Mouse (Mus musculus) CH12.LX (cell line): ENCODE measurements around the gene Gprc6a. TPM values are rescaled to one million over a fixed set of nuclear protein-coding genes. Genes with fewer than 3 reads are reported as not detected.
A peak's percentile ranks its signal among the peaks of the same experiment; 100 is the strongest.

Source experiments
- DNase-seq: peaks from one replicate; pipeline ENCODE4 v3.0.0-alpha.2; 2013; ENCODE audit errors: extremely low read depth
- H3K27ac ChIP-seq: 2 replicates; pipeline ENCODE4 v1.5.1; 2012; ENCODE audit warnings: low read depth, mild to moderate bottlenecking, control low read depth, moderate library complexity; ENCODE audit not compliant: insufficient read depth
- H3K27me3 ChIP-seq: replicated peaks from 2 replicates; pipeline ENCODE3; 2012; ENCODE audit warnings: inconsistent platforms
- H3K36me3 ChIP-seq, 2 experiments: replicated peaks in 1 of 2; 2 replicates each; pipeline versions ENCODE3 to v1.6.1; 2012; ENCODE audit warnings: inconsistent platforms in 1 of 2, low read length in 1 of 2, mild to moderate bottlenecking in 1 of 2, mixed read lengths in 1 of 2, moderate library complexity in 1 of 2; ENCODE audit not compliant: control insufficient read depth in 1 of 2, insufficient read depth in 1 of 2
- H3K4me1 ChIP-seq, 2 experiments: 2 replicates each; pipeline ENCODE4 v1.6.1; 2012; ENCODE audit warnings: inconsistent platforms in 1 of 2, moderate library complexity in 1 of 2; ENCODE audit not compliant: insufficient read depth in 2 of 2, control insufficient read depth in 1 of 2
- H3K4me2 ChIP-seq: 2 replicates; pipeline ENCODE4 v1.6.1; 2012; ENCODE audit warnings: low read depth, mild to moderate bottlenecking, control low read depth; ENCODE audit not compliant: poor library complexity, insufficient read depth, severe bottlenecking
- H3K4me3 ChIP-seq, 3 experiments: fragments of 150-350 bp in 1 of 3; sonication (generic) in 1 of 3; replicated peaks in 1 of 3; 2 replicates each; pipeline versions ENCODE3 to v1.5.1; 2011 to 2012; ENCODE audit warnings: low read depth in 2 of 3, low read length in 2 of 3, mild to moderate bottlenecking in 2 of 3, moderate library complexity in 2 of 3, control low read depth in 1 of 3, improper control_type of control experiment in 1 of 3, inconsistent platforms in 1 of 3, mixed read lengths in 1 of 3; ENCODE audit not compliant: poor library complexity in 1 of 3
- H3K79me2 ChIP-seq: replicated peaks from 2 replicates; pipeline ENCODE4 v1.6.1; 2012; ENCODE audit warnings: mild to moderate bottlenecking, moderate library complexity; ENCODE audit not compliant: control insufficient read depth, poor library complexity, insufficient read depth, severe bottlenecking; ENCODE audit errors: extremely low read depth
- H3K9ac ChIP-seq: 2 replicates; pipeline ENCODE4 v1.6.1; 2012; ENCODE audit warnings: low read depth, mild to moderate bottlenecking, control low read depth, moderate library complexity; ENCODE audit not compliant: insufficient read depth
- H3K9me3 ChIP-seq: replicated peaks from 2 replicates; pipeline ENCODE3; 2012; ENCODE audit warnings: low read length, inconsistent platforms, mixed read lengths
- BHLHE40 ChIP-seq: IDR thresholded peaks from 2 replicates; pipeline ENCODE4 v1.6.1; 2011; ENCODE audit warnings: mild to moderate bottlenecking, low read depth, low read length, improper control_type of control experiment
- CHD1 ChIP-seq: IDR thresholded peaks from 2 replicates; pipeline ENCODE4 v1.6.1; 2012; ENCODE audit warnings: low read depth, low read length, improper control_type of control experiment, inconsistent platforms
- CHD2 ChIP-seq: IDR thresholded peaks from 2 replicates; pipeline ENCODE4 v1.6.1; 2011; ENCODE audit warnings: low read length, improper control_type of control experiment
- CTCF ChIP-seq, 2 experiments: IDR thresholded peaks in 1 of 2; conservative IDR thresholded peaks in 1 of 2; 2 replicates each; pipeline ENCODE4 v1.5.1; 2011 to 2012; ENCODE audit warnings: low read depth in 2 of 2, low read length in 2 of 2, improper control_type of control experiment in 1 of 2, inconsistent platforms in 1 of 2, mild to moderate bottlenecking in 1 of 2, moderate library complexity in 1 of 2
- E2F4 ChIP-seq: IDR thresholded peaks from 2 replicates; pipeline ENCODE4 v1.6.1; 2011; ENCODE audit warnings: low read depth, low read length, improper control_type of control experiment; ENCODE audit not compliant: insufficient replicate concordance
- EP300 ChIP-seq: IDR thresholded peaks from 2 replicates; pipeline ENCODE4 v1.6.1; 2011; ENCODE audit warnings: low read length, improper control_type of control experiment
- ETS1 ChIP-seq: conservative IDR thresholded peaks from 2 replicates; pipeline ENCODE4 v1.6.1; 2012; ENCODE audit warnings: low read depth, mild to moderate bottlenecking, inconsistent platforms, low read length, improper control_type of control experiment, moderate library complexity
- IRF4 ChIP-seq: IDR thresholded peaks from 2 replicates; pipeline ENCODE4 v1.6.1; 2014; ENCODE audit warnings: low read depth, mild to moderate bottlenecking, inconsistent platforms, low read length, improper control_type of control experiment
- JUN ChIP-seq: IDR thresholded peaks from 2 replicates; pipeline ENCODE4 v1.6.1; 2011; ENCODE audit warnings: low read depth, mild to moderate bottlenecking, low read length, improper control_type of control experiment, moderate library complexity; ENCODE audit not compliant: insufficient read depth
- KAT2A ChIP-seq: IDR thresholded peaks from 2 replicates; pipeline ENCODE4 v1.6.1; 2012; ENCODE audit warnings: low read length, improper control_type of control experiment, inconsistent platforms; ENCODE audit not compliant: insufficient replicate concordance
- MXI1 ChIP-seq: IDR thresholded peaks from 2 replicates; pipeline ENCODE4 v1.6.1; 2011; ENCODE audit warnings: mild to moderate bottlenecking, low read depth, low read length, improper control_type of control experiment
- NELFE ChIP-seq: IDR thresholded peaks from 2 replicates; pipeline ENCODE4 v1.6.1; 2011; ENCODE audit warnings: low read depth, low read length, improper control_type of control experiment
- PAX5 ChIP-seq: IDR thresholded peaks from 2 replicates; pipeline ENCODE4 v1.6.1; 2012; ENCODE audit warnings: low read length, inconsistent platforms, mixed read lengths
- POLR2AphosphoS2 ChIP-seq: IDR thresholded peaks from 2 replicates; pipeline ENCODE4 v1.6.1; 2011; ENCODE audit warnings: low read depth, low read length, improper control_type of control experiment
- RAD21 ChIP-seq: IDR thresholded peaks from 2 replicates; pipeline ENCODE4 v1.6.1; 2011; ENCODE audit warnings: low read depth, mild to moderate bottlenecking, low read length, improper control_type of control experiment, moderate library complexity
- SMC3 ChIP-seq: IDR thresholded peaks from 2 replicates; pipeline ENCODE4 v1.6.1; 2011; ENCODE audit warnings: low read depth, low read length, improper control_type of control experiment
- USF2 ChIP-seq: conservative IDR thresholded peaks from 2 replicates; pipeline ENCODE4 v1.6.1; 2011; ENCODE audit warnings: low read depth, low read length, improper control_type of control experiment
- ZC3H11A ChIP-seq: IDR thresholded peaks from 2 replicates; pipeline ENCODE4 v1.6.1; 2012; ENCODE audit warnings: low read depth, mild to moderate bottlenecking, inconsistent platforms, low read length, improper control_type of control experiment
- ZKSCAN1 ChIP-seq: IDR thresholded peaks from 2 replicates; pipeline ENCODE4 v1.6.1; 2012; ENCODE audit warnings: low read depth, inconsistent platforms, low read length, improper control_type of control experiment, borderline replicate concordance
- ZMIZ1 ChIP-seq: IDR thresholded peaks from 2 replicates; pipeline ENCODE4 v1.6.1; 2012; ENCODE audit warnings: low read depth, mild to moderate bottlenecking, inconsistent platforms, low read length, improper control_type of control experiment
- dilution Hi-C: fragments of 300-500 bp; cut with MboI; formaldehyde crosslinking; loops from 2 replicates; pipeline ENCODE4 v1.14.3; 2020; ENCODE audit warnings: low sequenced_read_pairs; ENCODE audit not compliant: extremely low pct_unique_long_range_greater_than_20kb, extremely low pct_ligation_motif_present
- in situ Hi-C: fragments of 300-500 bp; cut with MboI; formaldehyde crosslinking; loops from 3 replicates; pipeline ENCODE4 v1.14.3; 2019; ENCODE audit warnings: low sequenced_read_pairs, low pct_ligation_motif_present, low pct_unique_long_range_greater_than_20kb, mixed read lengths
- polyA plus RNA-seq: library from polyadenylated mRNA; unstranded; fragments of >175 nt; gene quantifications from 2 replicates; pipeline ENCODE4 v1.2.1, GENCODE M21; 2012; ENCODE audit warnings: low read depth; ENCODE audit not compliant: insufficient read length
- total RNA-seq, 2 experiments: library from RNA; depleted of rRNA; stranded (reverse); fragments of 300-350 nt in 1 of 2; fragments of >200 nt in 1 of 2; gene quantifications; 2 replicates each; pipeline ENCODE4 v1.2.3; 2012 to 2014

The Gprc6a gene
- total and polyA plus RNA-seq, 3 experiments, result not detected

- Histone ChIP-seq H3K27me3 (no peaks in the 10 kb centered on the region), H3K36me3 (no peaks in the 10 kb centered on the region), H3K4me2 (no peak overlapping the region), H3K27ac (no peak overlapping the region), H3K4me3 (no peak overlapping the region), H3K9ac (no peak overlapping the region), H3K79me2 (no peaks in the 10 kb centered on the region), H3K9me3 (no peaks in the 10 kb centered on the region), H3K4me1 (peaks cover 0 to 4% of the 10 kb centered on the region in 2 experiments; a peak in 2 of 4 replicates)
- in situ Hi-C loops, result no loop called here
- dilution Hi-C loops, result no loop called here
- DNase-seq, result peak; percentile 14
- TF ChIP-seq E2F4 (no peak), PAX5 (no peak), IRF4 (no peak), ZMIZ1 (no peak), CHD1 (no peak), MXI1 (no peak), KAT2A (no peak), JUN (no peak), BHLHE40 (no peak), SMC3 (peak; percentile 54), NELFE (no peak), USF2 (no peak), ZKSCAN1 (no peak), POLR2AphosphoS2 (no peak), ETS1 (no peak), CTCF (conservative IDR thresholded peaks at IDR 0.05 in 1 of 2, IDR thresholded peaks at IDR 0.05 in 1 of 2; ENCODE audit: low read depth in 2 of 2, low read length in 2 of 2) (peak in 1 of 2 experiments; percentile 62; a peak in 2 of 4 replicates), EP300 (no peak), ZC3H11A (peak; percentile 19; the same call in 1 of the 2 replicates), RAD21 (peak; percentile 69)
These were observed 26.1 kb upstream of the Gprc6a start for GRCm38 (mm10) chr10:51657324-51657723.

GRCm38 (mm10) chr10:51649506-51650221 is 18.4 kb upstream of the Gprc6a start:
- Histone ChIP-seq H3K4me1 (peaks cover 0 to 2% of the 10 kb centered on the region in 2 experiments; a peak in 1 of 4 replicates), H3K4me2 (no peak overlapping the region), H3K9ac (no peak overlapping the region), H3K27ac (no peak overlapping the region), H3K79me2 (no peaks in the 10 kb centered on the region), H3K27me3 (no peaks in the 10 kb centered on the region), H3K4me3 (no peak overlapping the region), H3K36me3 (no peaks in the 10 kb centered on the region), H3K9me3 (no peaks in the 10 kb centered on the region)
- dilution Hi-C loops (no loop called here), in situ Hi-C loops (no loop called here)
- no peak for DNase-seq
- no peak for TF ChIP-seq ETS1
- no peak for TF ChIP-seq CHD1
- TF ChIP-seq CHD2, result no peak
